Mouse (Mus musculus) neural tube, embryonic 15.5 days (tissue): ENCODE results near the gene Hspb6. TPM values are rescaled to one million over a fixed set of nuclear protein-coding genes. Genes with fewer than 3 reads are reported as not detected.

Source experiments
- ATAC-seq: fragments of 200-750 bp; cut with Nextera tagmentation; 2 replicates; pipeline ENCODE4 v1.8.0; 2017; ENCODE audit warnings: mild to moderate bottlenecking, moderate TSS enrichment, moderate library complexity; ENCODE audit not compliant: low FRiP score
- H3K27ac ChIP-seq: fragments of 300-500 bp; sonication (generic); replicated peaks from 2 replicates; pipeline ENCODE4 v1.5.1; 2015; ENCODE audit warnings: mild to moderate bottlenecking, inconsistent platforms
- H3K27me3 ChIP-seq: fragments of 300-500 bp; sonication (generic); replicated peaks from 2 replicates; pipeline ENCODE4 v1.6.1; 2015; ENCODE audit warnings: inconsistent platforms
- H3K36me3 ChIP-seq: fragments of 300-500 bp; sonication (generic); 2 replicates; pipeline ENCODE4 v1.6.1; 2015; ENCODE audit warnings: inconsistent platforms
- H3K4me1 ChIP-seq: fragments of 300-500 bp; sonication (generic); 2 replicates; pipeline ENCODE4 v1.6.1; 2015; ENCODE audit warnings: inconsistent platforms
- H3K4me2 ChIP-seq: fragments of 300-500 bp; sonication (generic); 2 replicates; pipeline ENCODE4 v1.6.1; 2015; ENCODE audit warnings: inconsistent platforms, mild to moderate bottlenecking, moderate library complexity
- H3K4me3 ChIP-seq: fragments of 300-500 bp; sonication (generic); replicated peaks from 2 replicates; pipeline ENCODE4 v1.5.1; 2015; ENCODE audit warnings: mild to moderate bottlenecking, inconsistent platforms
- H3K9ac ChIP-seq: fragments of 300-500 bp; sonication (generic); replicated peaks from 2 replicates; pipeline ENCODE4 v1.6.1; 2015; ENCODE audit warnings: mild to moderate bottlenecking, inconsistent platforms
- H3K9me3 ChIP-seq: fragments of 300-500 bp; sonication (generic); replicated peaks from 2 replicates; pipeline ENCODE4 v1.6.1; 2016; ENCODE audit warnings: inconsistent platforms
- WGBS: fragments of 180-500 bp; shearing (Covaris S2); methylation state at CpG from one replicate; pipeline ENCODE4 v1.1.7; 2015; ENCODE audit warnings: mixed read lengths; 5-methylcytosine and 5-hydroxymethylcytosine counted together
- polyA plus RNA-seq: library from polyadenylated mRNA; unstranded; fragments of >200 nt; fragmentation: Nextera tagmentation; extraction: Ambion mirVana; gene quantifications from 2 replicates; pipeline ENCODE4 v1.2.1, GENCODE M21; 2015

Hspb6 gene
- polyA plus RNA-seq, 1 experiment from 2014 or later = 8.6 TPM

GRCm38 (mm10) chr7:30564970-30565571 lies 13.1 kb downstream of the Hspb6 start, which contains the start of gene Igflr1:
Igflr1 (plus strand) TSS chr7:30565427.
- Histone ChIP-seq H3K4me1 (peaks cover 24% of the 10 kb centered on the region), H3K27ac (no peak within 1 kb of the TSS), H3K4me2 (peak within 1 kb of the TSS; percentile 79), H3K27me3 (no peaks in the 10 kb centered on the region), H3K9me3 (no peaks in the 10 kb centered on the region), H3K9ac (no peak within 1 kb of the TSS), H3K4me3 (no peak within 1 kb of the TSS; the same call in 1 of the 2 replicates), H3K36me3 (peaks cover 44% of the 10 kb centered on the region)
- no peak for ATAC-seq
- WGBS = 96% methylated on average over 12 of the region's 12 CpGs

DNA sequence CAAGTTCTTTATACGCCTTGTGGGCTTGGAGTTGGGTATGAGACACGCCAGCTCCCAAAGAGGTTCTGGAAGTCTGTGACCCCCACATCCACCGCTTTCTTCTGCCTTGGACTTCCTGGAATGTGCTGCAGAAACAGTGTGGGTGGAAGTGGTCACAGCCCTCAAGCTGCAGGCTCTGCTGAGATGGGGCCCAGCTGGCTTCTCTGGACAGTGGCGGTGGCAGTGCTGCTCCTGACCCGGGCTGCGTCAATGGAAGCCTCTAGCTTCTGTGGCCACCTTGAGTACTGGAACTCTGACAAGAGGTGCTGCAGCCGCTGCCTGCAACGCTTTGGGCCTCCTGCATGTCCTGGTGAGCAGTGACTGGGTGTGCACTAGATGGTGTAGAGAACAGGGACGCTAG lies 14.1 kb downstream of the Hspb6 start:
- H3K36me3 ChIP-seq = peaks cover 54% of the 10 kb centered on the region
- no peak for ATAC-seq

DNA sequence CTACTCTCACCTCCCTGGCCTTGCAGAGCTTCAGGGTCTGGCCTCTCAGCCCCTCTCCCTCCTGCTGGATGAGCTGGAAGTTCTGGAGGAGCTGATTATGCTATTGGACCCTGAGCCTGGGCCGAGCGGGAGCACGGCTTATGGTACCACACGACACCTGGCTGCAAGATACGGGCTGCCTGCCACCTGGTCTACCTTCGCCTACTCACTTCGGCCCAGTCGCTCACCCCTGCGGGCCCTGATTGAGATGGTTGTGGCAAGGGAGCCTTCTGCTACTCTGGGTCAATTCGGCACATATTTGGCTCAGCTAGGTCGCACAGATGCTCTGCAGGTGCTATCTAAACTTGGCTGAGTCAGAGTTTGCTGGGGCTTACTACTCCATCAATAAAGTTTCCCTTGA lies 15.6 kb downstream of the Hspb6 start:
- ATAC-seq = no peak
- no peaks in the 10 kb centered on the region for H3K27me3 ChIP-seq
- WGBS = 91% methylated on average over 11 of the region's 11 CpGs
- no peak overlapping the region for H3K27ac ChIP-seq
- H3K36me3 ChIP-seq = peaks cover 65% of the 10 kb centered on the region
- no peak overlapping the region for H3K9ac ChIP-seq
- no peak overlapping the region for H3K4me2 ChIP-seq
- H3K4me1 ChIP-seq = peaks cover 14% of the 10 kb centered on the region
- H3K4me3 ChIP-seq = no peak overlapping the region
- no peaks in the 10 kb centered on the region for H3K9me3 ChIP-seq

More for the DNA sequence above, 14.1 kb downstream of the Hspb6 start:
- Histone ChIP-seq H3K9ac (no peak overlapping the region), H3K27ac (no peak overlapping the region), H3K4me1 (peaks cover 20% of the 10 kb centered on the region), H3K4me3 (no peak overlapping the region), H3K9me3 (no peaks in the 10 kb centered on the region), H3K27me3 (no peaks in the 10 kb centered on the region), H3K4me2 (no peak overlapping the region)
- 92% methylated on average over 9 of the region's 9 CpGs for WGBS

- H3K9ac ChIP-seq = no peak overlapping the region
- ATAC-seq = no peak
- H3K27ac ChIP-seq = no peak overlapping the region
- no peak overlapping the region for H3K4me3 ChIP-seq
- H3K9me3 ChIP-seq = no peaks in the 10 kb centered on the region
- WGBS = 87% methylated on average over 5 of the region's 5 CpGs
- H3K27me3 ChIP-seq = no peaks in the 10 kb centered on the region
- H3K4me1 ChIP-seq = no peaks in the 10 kb centered on the region
- peaks cover 93% of the 10 kb centered on the region for H3K36me3 ChIP-seq
- no peak overlapping the region for H3K4me2 ChIP-seq
Measured at GRCm38 (mm10) chr7:30572389-30572788, 20.4 kb downstream of the Hspb6 start.

- 88% methylated on average over 2 of the region's 2 CpGs for WGBS
- no peak overlapping the region; the same call in 1 of the 2 replicates for H3K9ac ChIP-seq
- no peaks in the 10 kb centered on the region for H3K4me1 ChIP-seq
- ATAC-seq = no peak
- no peaks in the 10 kb centered on the region for H3K27me3 ChIP-seq
- no peaks in the 10 kb centered on the region for H3K9me3 ChIP-seq
- no peak overlapping the region for H3K27ac ChIP-seq
- no peak overlapping the region for H3K4me3 ChIP-seq
- peaks cover 95% of the 10 kb centered on the region for H3K36me3 ChIP-seq
- H3K4me2 ChIP-seq = no peak overlapping the region
Measured at GRCm38 (mm10) chr7:30572969-30573368, 21.0 kb downstream of the Hspb6 start.

- no peaks in the 10 kb centered on the region for H3K4me1 ChIP-seq
- H3K27ac ChIP-seq = no peak overlapping the region
- H3K4me3 ChIP-seq = no peak overlapping the region
- ATAC-seq = no peak
- WGBS = 94% methylated on average over 8 of the region's 8 CpGs
- H3K9me3 ChIP-seq = no peaks in the 10 kb centered on the region
- H3K36me3 ChIP-seq = peaks cover 99% of the 10 kb centered on the region
- no peak overlapping the region for H3K4me2 ChIP-seq
- H3K27me3 ChIP-seq = no peaks in the 10 kb centered on the region
- no peak overlapping the region for H3K9ac ChIP-seq
Measured at GRCm38 (mm10) chr7:30579950-30580349, 28.0 kb downstream of the Hspb6 start.

DNA sequence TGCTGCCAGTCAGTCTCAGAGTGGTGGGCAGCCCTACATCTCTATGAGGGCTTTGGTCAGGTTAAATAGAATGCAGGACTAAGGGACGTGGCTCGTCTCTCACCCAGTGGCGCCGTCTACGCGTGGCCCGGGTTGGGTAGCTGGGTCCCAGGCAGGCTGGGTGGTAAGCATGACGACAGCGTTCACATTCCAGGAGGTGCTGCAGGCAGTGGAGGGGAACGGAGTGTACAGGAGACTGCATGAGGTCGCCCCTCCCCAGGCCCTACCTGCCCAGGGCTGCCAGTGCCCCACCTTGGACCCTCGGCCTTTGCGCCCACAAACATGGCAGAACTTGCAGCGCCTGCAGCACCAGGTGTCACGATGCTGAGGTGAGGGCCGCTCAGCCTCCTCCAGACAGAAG lies 29.6 kb downstream of the Hspb6 start:
- Histone ChIP-seq H3K9ac (no peak overlapping the region), H3K4me1 (peaks cover 3% of the 10 kb centered on the region), H3K4me3 (no peak overlapping the region), H3K4me2 (no peak overlapping the region), H3K9me3 (no peaks in the 10 kb centered on the region), H3K27me3 (no peaks in the 10 kb centered on the region), H3K27ac (no peak overlapping the region), H3K36me3 (peaks cover 97% of the 10 kb centered on the region)
- WGBS = 96% methylated on average over 16 of the region's 16 CpGs
- ATAC-seq = no peak

DNA sequence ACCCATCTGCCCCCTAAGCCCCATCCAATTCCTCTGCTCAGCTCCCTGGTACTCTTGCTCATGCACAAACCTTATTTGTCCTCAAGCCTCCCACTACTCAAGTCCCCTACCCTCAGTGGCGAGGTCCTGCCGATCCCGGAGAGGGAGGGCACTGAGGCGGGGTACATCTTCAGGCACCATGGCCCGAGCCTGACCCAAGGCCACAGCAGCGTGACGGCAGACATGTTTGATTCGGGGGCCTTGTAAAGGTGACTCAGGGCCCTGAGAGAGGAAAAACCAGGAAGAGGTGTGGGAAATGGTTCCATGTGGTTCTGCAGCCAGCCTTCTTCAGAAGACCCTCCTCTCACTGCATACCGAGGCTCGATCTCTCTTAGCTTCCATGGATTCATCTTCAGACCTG lies 32.4 kb downstream of the Hspb6 start:
- H3K27ac ChIP-seq = no peak overlapping the region
- ATAC-seq = no peak
- no peaks in the 10 kb centered on the region for H3K27me3 ChIP-seq
- no peak overlapping the region for H3K9ac ChIP-seq
- H3K4me1 ChIP-seq = peaks cover 16% of the 10 kb centered on the region
- no peaks in the 10 kb centered on the region for H3K9me3 ChIP-seq
- 94% methylated on average over 10 of the region's 10 CpGs for WGBS
- no peak overlapping the region for H3K4me2 ChIP-seq
- no peak overlapping the region for H3K4me3 ChIP-seq
- H3K36me3 ChIP-seq = peaks cover 69% of the 10 kb centered on the region

- H3K27ac ChIP-seq = no peak overlapping the region
- H3K27me3 ChIP-seq = no peaks in the 10 kb centered on the region
- H3K9me3 ChIP-seq = no peaks in the 10 kb centered on the region
- H3K4me2 ChIP-seq = no peak overlapping the region
- H3K36me3 ChIP-seq = peaks cover 61% of the 10 kb centered on the region
- no peak for ATAC-seq
- no peak overlapping the region for H3K4me3 ChIP-seq
- WGBS = 95% methylated on average over 7 of the region's 7 CpGs
- peaks cover 23% of the 10 kb centered on the region for H3K4me1 ChIP-seq
- H3K9ac ChIP-seq = no peak overlapping the region
Measured at GRCm38 (mm10) chr7:30585170-30585569, 33.2 kb downstream of the Hspb6 start.

DNA sequence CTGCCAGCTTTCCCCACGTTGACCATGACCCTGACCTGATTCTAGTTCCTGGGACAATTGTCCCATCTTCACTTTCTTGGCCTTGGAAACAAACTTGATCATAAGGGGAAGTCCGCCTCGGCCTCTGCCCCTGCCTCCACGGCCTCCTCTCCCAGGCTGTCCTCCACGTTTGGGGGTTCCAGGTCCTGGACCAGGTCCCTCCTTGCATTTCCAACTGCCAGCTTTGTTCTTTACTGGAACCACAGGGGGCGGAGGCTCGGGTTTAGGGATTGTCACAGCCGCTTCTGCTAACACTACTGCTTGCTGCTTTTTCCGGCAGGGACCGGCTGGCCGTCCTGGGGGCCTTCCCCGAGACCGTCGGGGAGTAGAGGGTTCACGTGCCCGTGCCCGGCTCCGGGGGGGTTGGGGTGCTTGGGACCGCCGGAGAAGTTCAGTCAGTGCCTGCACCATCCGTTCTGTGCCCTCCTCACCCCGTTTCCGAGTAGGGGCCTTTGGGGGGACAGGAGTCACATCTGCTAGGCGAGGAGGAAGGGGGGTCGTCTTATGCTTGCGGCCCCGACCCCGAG lies 34.6 kb downstream of the Hspb6 start:
- ATAC-seq = no peak
- Histone ChIP-seq H3K27me3 (no peaks in the 10 kb centered on the region), H3K4me1 (peaks cover 23% of the 10 kb centered on the region), H3K27ac (no peak overlapping the region), H3K36me3 (peaks cover 48% of the 10 kb centered on the region), H3K9me3 (no peaks in the 10 kb centered on the region), H3K4me2 (peak overlapping the region; percentile 90), H3K4me3 (peak overlapping the region; percentile 91; the same call in 1 of the 2 replicates), H3K9ac (no peak overlapping the region)
- 92% methylated on average over 28 of the region's 28 CpGs for WGBS

DNA sequence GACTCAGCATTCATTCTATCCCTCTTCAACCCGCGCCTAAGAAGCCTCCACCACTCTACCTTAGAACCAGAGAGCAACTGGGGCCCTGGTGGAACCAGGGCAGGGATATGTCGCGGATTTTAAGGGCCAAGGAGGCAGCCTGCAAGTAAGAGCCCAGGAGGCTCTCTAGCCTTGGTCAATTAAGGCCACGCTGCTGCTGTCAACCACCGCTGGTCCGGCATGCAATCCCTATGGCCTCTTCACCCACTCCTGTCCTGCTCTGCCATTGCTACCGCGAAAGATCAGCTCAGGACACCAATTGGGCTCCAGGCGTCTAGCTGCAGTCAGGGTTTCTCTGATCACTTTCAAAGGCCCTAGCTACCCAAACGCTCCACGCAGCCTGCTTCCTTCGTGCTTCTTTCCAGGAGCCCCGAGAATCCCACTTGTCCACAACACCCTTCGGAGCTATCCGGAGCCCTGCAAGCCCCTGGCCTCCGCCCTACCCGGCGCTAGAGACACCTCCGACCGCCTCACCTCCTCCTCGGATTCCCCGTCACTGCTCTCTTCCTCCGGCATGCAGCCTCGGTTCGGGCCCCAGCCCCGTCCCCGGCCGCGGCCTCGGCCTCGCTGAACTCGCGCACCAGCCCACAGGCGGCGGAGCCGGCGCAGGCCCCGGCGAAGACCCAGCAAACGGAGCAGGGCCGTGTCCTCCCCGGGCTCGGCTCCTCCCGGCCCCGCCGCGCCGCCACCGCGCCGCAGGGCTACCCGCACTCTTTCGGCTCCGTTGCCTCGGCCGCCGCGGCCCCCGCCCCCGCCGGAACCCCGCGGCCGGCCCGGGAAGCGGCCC lies 36.1 kb downstream of the Hspb6 start:
- under 1% methylated on average over 66 of the region's 67 CpGs for WGBS
- Histone ChIP-seq H3K4me1 (peaks cover 23% of the 10 kb centered on the region), H3K9me3 (no peaks in the 10 kb centered on the region), H3K27me3 (no peaks in the 10 kb centered on the region), H3K9ac (peak overlapping the region; percentile 96), H3K4me2 (peak overlapping the region; percentile 90), H3K4me3 (peak overlapping the region; percentile 91), H3K27ac (peak overlapping the region; percentile 94), H3K36me3 (peaks cover 33% of the 10 kb centered on the region)
- ATAC-seq = peak; percentile 43
